Mouse (Mus musculus): ENCODE results near the gene Orai3.
A peak's percentile ranks its signal among the peaks of the same experiment; 100 is the strongest.

DNA sequence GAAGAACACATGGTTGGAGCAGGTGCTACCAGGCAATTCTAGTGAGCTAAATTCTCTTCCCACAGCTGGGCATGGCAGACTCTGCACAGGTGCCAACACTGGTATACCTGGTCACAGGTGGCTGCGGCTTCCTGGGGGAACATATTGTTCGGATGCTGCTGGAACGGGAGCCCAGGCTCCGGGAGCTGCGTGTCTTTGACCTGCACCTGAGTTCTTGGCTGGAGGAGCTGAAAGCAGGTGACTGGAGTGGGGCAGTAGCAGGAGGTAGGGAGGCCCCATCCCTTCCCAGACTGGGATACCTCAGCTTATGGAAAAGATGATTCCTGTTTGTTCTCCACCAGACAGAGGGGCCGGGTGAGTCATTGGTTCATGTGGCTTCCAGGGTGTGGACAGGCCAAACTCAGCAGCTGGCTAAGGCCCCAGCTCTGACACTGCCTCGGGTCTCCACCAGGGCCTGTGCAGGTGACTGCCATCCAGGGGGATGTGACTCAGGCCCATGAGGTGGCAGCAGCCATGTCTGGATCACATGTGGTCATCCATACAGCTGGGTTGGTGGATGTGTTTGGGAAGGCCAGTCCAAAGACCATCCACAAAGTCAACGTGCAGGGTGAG, 31.5 kb downstream of the Orai3 start:
- TF ChIP-seq CTCF (IDR thresholded peaks at IDR 0.05; ENCODE audit: low read depth) (0 out of 2 replicates have a peak, but pooled peaks have one; percentile 10), EP300 (IDR thresholded peaks at IDR 0.05; ENCODE audit: low read depth) (no peak)

Measured in liver, postnatal 0 days (tissue).